Mouse (Mus musculus) lung, adult 2 months (tissue): Measurements from ENCODE around the gene AC109138.7.

Source experiments
- CTCF ChIP-seq: fragments of 200-500 bp; IDR thresholded peaks from 2 replicates; pipeline ENCODE4 v1.5.1; 2011; ENCODE audit warnings: mild to moderate bottlenecking, low read length, control low read depth; ENCODE audit not compliant: insufficient read depth
- POLR2A ChIP-seq: fragments of 200-500 bp; IDR thresholded peaks from 2 replicates; pipeline ENCODE4 v1.6.1; 2011; ENCODE audit warnings: low read depth, mild to moderate bottlenecking, control low read depth, low read length, borderline replicate concordance; ENCODE audit errors: extremely low read depth

- TF ChIP-seq CTCF (no peak), POLR2A (no peak)
Observed at GRCm38 (mm10) chr19:4164721-4165120, 49.4 kb upstream of the AC109138.7 start.
